In genomic region chr5:50122829-50123241, GRCm38 (mm10) we compare ENCODE assay signal across 18 mouse cellular contexts.
A peak's percentile ranks its signal among the peaks of the same experiment; 100 is the strongest.
DNase-seq lines count a peak whose midpoint lies in the region; ATAC-seq and TF ChIP-seq lines count a peak whose summit lies in the region.
"Had no signal": no experiment of that assay in that cellular context is flagged by ENCODE, and none has a peak within 500 bp of the region (broad histone marks: within the 10 kb centered on the region; RNA-seq: fewer than 3 reads in every experiment).

No protein-coding gene starts in this region.

- no peaks in the 10 kb centered on the region for H3K4me1 ChIP-seq in heart, embryonic 12.5 days (replicated peaks)
- no peaks in the 10 kb centered on the region for H3K4me1 ChIP-seq in embryonic facial prominence, embryonic 11.5 days (ENCODE audit: control insufficient read depth, insufficient read depth, low read length)
- peaks cover 6% of the 10 kb centered on the region for H3K4me1 ChIP-seq in limb, embryonic 12.5 days (replicated peaks)
- H3K4me1 ChIP-seq in hindbrain, postnatal 0 days (ENCODE audit: insufficient read depth, low read length): no peaks in the 10 kb centered on the region
- H3K4me1 ChIP-seq: midbrain, embryonic 15.5 days; neural tube, embryonic 12.5 days; stomach, embryonic 15.5 days had no signal

- H3K27me3 ChIP-seq in heart, embryonic 12.5 days (replicated peaks): no peaks in the 10 kb centered on the region
- no peaks in the 10 kb centered on the region for H3K27me3 ChIP-seq in embryonic facial prominence, embryonic 11.5 days (ENCODE audit: control insufficient read depth, insufficient read depth, low read length)
- no peaks in the 10 kb centered on the region for H3K27me3 ChIP-seq in limb, embryonic 12.5 days
- H3K27me3 ChIP-seq in hindbrain, postnatal 0 days (ENCODE audit: insufficient read depth, low read length): no peaks in the 10 kb centered on the region
- H3K27me3 ChIP-seq: midbrain, embryonic 15.5 days; neural tube, embryonic 12.5 days; stomach, embryonic 15.5 days had no signal

- WGBS in heart, embryonic 12.5 days: 10% methylated on average over 1 of the region's 1 CpGs
- 3% methylated on average over 1 of the region's 1 CpGs for whole genome bisulfite sequencing in embryonic facial prominence, embryonic 11.5 days
- 5% methylated on average over 1 of the region's 1 CpGs for WGBS in limb, embryonic 12.5 days
- WGBS in hindbrain, postnatal 0 days: 33% methylated on average over 1 of the region's 1 CpGs

- no peak for ATAC-seq in heart, embryonic 12.5 days (ENCODE audit: insufficient number of reproducible peaks, low FRiP score)
- peak; percentile 67 for ATAC-seq in embryonic facial prominence, embryonic 11.5 days (replicated peaks; ENCODE audit: insufficient number of reproducible peaks, low FRiP score, low TSS enrichment, low read depth)
- ATAC-seq in limb, embryonic 12.5 days (ENCODE audit: insufficient number of reproducible peaks, insufficient read depth, low FRiP score, low TSS enrichment, low read depth): peak; percentile 91
- no peak for ATAC-seq in hindbrain, postnatal 0 days
- ATAC-seq: inflammation-experienced regulatory T-cells, adult 6 months; liver, postnatal 0 days; midbrain, embryonic 15.5 days had no signal

- H3K4me3 ChIP-seq in heart, embryonic 12.5 days: no peak overlapping the region
- H3K4me3 ChIP-seq in embryonic facial prominence, embryonic 11.5 days (ENCODE audit: low read depth, low read length): no peak overlapping the region
- no peak overlapping the region for H3K4me3 ChIP-seq in limb, embryonic 12.5 days (replicated peaks)
- H3K4me3 ChIP-seq in hindbrain, postnatal 0 days (ENCODE audit: low read length): no peak overlapping the region
- H3K4me3 ChIP-seq: midbrain, embryonic 15.5 days; neural tube, embryonic 12.5 days; stomach, embryonic 15.5 days had no signal

- no peak overlapping the region for H3K27ac ChIP-seq in heart, embryonic 12.5 days (ENCODE audit: poor library complexity, severe bottlenecking)
- no peak overlapping the region for H3K27ac ChIP-seq in embryonic facial prominence, embryonic 11.5 days (replicated peaks; ENCODE audit: low read depth, low read length)
- 0 out of 2 replicates have a peak overlapping the region, but pooled peaks have one; percentile 23 for H3K27ac ChIP-seq in limb, embryonic 12.5 days
- no peak overlapping the region for H3K27ac ChIP-seq in hindbrain, postnatal 0 days
- H3K27ac ChIP-seq: macrophage; midbrain, embryonic 15.5 days; neural tube, embryonic 12.5 days; stomach, embryonic 15.5 days had no signal

- TF ChIP-seq CTCF in hindbrain, postnatal 0 days (IDR thresholded peaks at IDR 0.05; ENCODE audit: low read depth): no peak

- no peaks in the 10 kb centered on the region for H3K9me3 ChIP-seq in heart, embryonic 12.5 days (replicated peaks)
- no peaks in the 10 kb centered on the region for H3K9me3 ChIP-seq in embryonic facial prominence, embryonic 11.5 days (replicated peaks; ENCODE audit: control insufficient read depth, low read length)
- H3K9me3 ChIP-seq in limb, embryonic 12.5 days: no peaks in the 10 kb centered on the region
- no peaks in the 10 kb centered on the region for H3K9me3 ChIP-seq in hindbrain, postnatal 0 days (ENCODE audit: low read length)
- H3K9me3 ChIP-seq: midbrain, embryonic 15.5 days; neural tube, embryonic 12.5 days; stomach, embryonic 15.5 days had no signal

- peak; percentile 28 for DNase-seq in heart, adult 8-10 months (ENCODE audit: low spot score)
- peak; percentile 97 for DNase-seq in ES-CJ7 (ENCODE audit: low read depth, low spot score)
- peak; percentile 66 for DNase-seq in embryonic facial prominence, embryonic 11.5 days (ENCODE audit: low spot score)
- no peak for DNase-seq in adrenal gland, postnatal 36 days
- DNase-seq in hindbrain, postnatal 0 days (ENCODE audit: low spot score): no peak
- no peak for DNase-seq in left cerebral cortex, postnatal 10 days (ENCODE audit: extremely low spot score in 1 of 2, low spot score in 2 of 2)
- DNase-seq: adrenal gland, postnatal 14 days; cerebellum, postnatal 25 days; heart, postnatal 14 days; liver, postnatal 0 days; thymus, postnatal 36 days had no signal

- intact Hi-C loops in left cerebral cortex, postnatal 10 days (cut with DNase I): no loop called here

- no peaks in the 10 kb centered on the region for H3K36me3 ChIP-seq in heart, embryonic 12.5 days
- no peaks in the 10 kb centered on the region for H3K36me3 ChIP-seq in embryonic facial prominence, embryonic 11.5 days (replicated peaks; ENCODE audit: control insufficient read depth, insufficient read depth, low read depth, low read length)
- no peaks in the 10 kb centered on the region for H3K36me3 ChIP-seq in limb, embryonic 12.5 days
- no peaks in the 10 kb centered on the region for H3K36me3 ChIP-seq in hindbrain, postnatal 0 days (ENCODE audit: insufficient read depth, low read length)
- H3K36me3 ChIP-seq: midbrain, embryonic 15.5 days; neural tube, embryonic 12.5 days; stomach, embryonic 15.5 days had no signal

- H3K4me2 ChIP-seq in heart, embryonic 12.5 days: no peak overlapping the region
- no peak overlapping the region for H3K4me2 ChIP-seq in embryonic facial prominence, embryonic 11.5 days (ENCODE audit: low read depth, low read length)
- H3K4me2 ChIP-seq in limb, embryonic 12.5 days: no peak overlapping the region
- H3K4me2 ChIP-seq in hindbrain, postnatal 0 days (ENCODE audit: low read depth, low read length): no peak overlapping the region
- H3K4me2 ChIP-seq: midbrain, embryonic 15.5 days; neural tube, embryonic 12.5 days; stomach, embryonic 15.5 days had no signal

- H3K9ac ChIP-seq in heart, embryonic 12.5 days: no peak overlapping the region
- H3K9ac ChIP-seq in embryonic facial prominence, embryonic 11.5 days (replicated peaks; ENCODE audit: low read length): no peak overlapping the region
- H3K9ac ChIP-seq in limb, embryonic 12.5 days (replicated peaks): no peak overlapping the region
- H3K9ac ChIP-seq in hindbrain, postnatal 0 days (replicated peaks; ENCODE audit: low read length): no peak overlapping the region
- H3K9ac ChIP-seq: liver, postnatal 0 days; midbrain, embryonic 15.5 days; neural tube, embryonic 12.5 days; stomach, embryonic 15.5 days had no signal

Comparison
In these comparisons a context has a peak if more than half of its experiments do, and no peak if none do; other contexts are left out.
1. DNase-seq: peak in heart, adult 8-10 months (single experiment), ES-CJ7 (single experiment) and embryonic facial prominence, embryonic 11.5 days (single experiment); none in adrenal gland, postnatal 36 days (0 of 2), hindbrain, postnatal 0 days (single experiment) and left cerebral cortex, postnatal 10 days (0 of 2).
2. ATAC-seq: peak in embryonic facial prominence, embryonic 11.5 days (single experiment) and limb, embryonic 12.5 days (single experiment); none in heart, embryonic 12.5 days (single experiment) and hindbrain, postnatal 0 days (single experiment).